Mouse (Mus musculus) heart, postnatal 10 days (tissue): ENCODE results near the gene Tcp11. TPM values are rescaled to one million over a fixed set of nuclear protein-coding genes. Genes with fewer than 3 reads are reported as not detected.

Experiments used
- DNase-seq, 2 experiments: peaks; one replicate each; pipeline ENCODE4 v3.0.0; 2021
- intact Hi-C: fragments of 180-260 bp; cut with DNase I; formaldehyde crosslinking; loops from one replicate; pipeline ENCODE4 v1.15.1; 2025
- total RNA-seq, 2 experiments: library from RNA; stranded (reverse); gene quantifications; 2 replicates each; pipeline ENCODE4 v1.2.3; 2021

Tcp11 gene
- total RNA-seq, 2 experiments from 2014 or later = 0.12 to 0.25 TPM

DNA sequence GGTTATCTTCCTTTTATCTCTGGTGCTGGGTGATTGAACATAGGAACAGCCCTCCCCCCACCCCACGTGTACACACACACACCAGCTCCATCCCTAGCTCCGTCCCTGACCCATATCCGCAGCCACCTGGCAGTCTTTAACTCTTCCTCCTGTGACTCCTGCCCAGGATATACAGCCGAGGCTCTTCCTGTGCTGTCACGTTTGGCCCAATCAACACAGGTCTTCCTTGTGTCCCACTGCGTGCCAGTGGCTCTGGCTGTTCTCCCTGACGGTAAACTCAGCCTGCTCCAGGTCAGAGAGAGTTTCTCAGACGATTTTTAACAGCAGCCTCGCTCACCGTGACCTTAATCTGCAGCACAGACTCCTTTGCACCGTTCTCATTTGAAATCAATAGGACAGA lies 61.7 kb downstream of the Tcp11 start:
- intact Hi-C loops = no loop called here
- no peak for DNase-seq

- intact Hi-C loops = no loop called here
- no peak for DNase-seq
These were observed 62.1 kb downstream of the Tcp11 start for GRCm38 (mm10) chr17:28018344-28018743.

Other genes starting within 250 kb of the Tcp11 start
- gene Snrpc, start 242.5 kb downstream of the Tcp11 start, total RNA-seq = 10 to 100 TPM; 82.0 to 85.1 TPM
- 10 to 100 TPM; 16.5 to 22.1 TPM for gene Uhrf1bp1, start 224.2 kb downstream of the Tcp11 start, total RNA-seq
- gene Anks1, start 171.3 kb downstream of the Tcp11 start, total RNA-seq = 10 to 100 TPM; 64.7 to 68.0 TPM
- gene Taf11, start 170.8 kb downstream of the Tcp11 start, total RNA-seq = 10 to 100 TPM; 24.0 to 24.3 TPM
- gene Scube3, start 61.5 kb upstream of the Tcp11 start, total RNA-seq = 1 to 10 TPM in 1 of 2 experiments, under 1 TPM in 1; 0.82 to 1.0 TPM
- gene Zfp523, start 96.5 kb upstream of the Tcp11 start, total RNA-seq = 10 to 100 TPM; 21.4 to 26.9 TPM
- gene Def6, start 127.1 kb upstream of the Tcp11 start, total RNA-seq = 1 to 10 TPM; 3.4 to 4.0 TPM
- 10 to 100 TPM; 28.0 to 28.8 TPM for gene Ppard, start 152.1 kb upstream of the Tcp11 start, total RNA-seq
- 10 to 100 TPM; 16.9 to 18.2 TPM for gene Fance, start 232.9 kb upstream of the Tcp11 start, total RNA-seq
- 100 to 1,000 TPM; 584 to 595 TPM for gene Rpl10a, start 247.8 kb upstream of the Tcp11 start, total RNA-seq